Mouse (Mus musculus) heart, postnatal 0 days (tissue): Measurements from ENCODE around the gene Rfx1.

ENCODE experiments used
- CTCF ChIP-seq: IDR thresholded peaks from 2 replicates; pipeline ENCODE4 v1.5.1; 2016; ENCODE audit warnings: antibody characterized with exemption, control low read depth, low read depth
- EP300 ChIP-seq: IDR thresholded peaks from 2 replicates; pipeline ENCODE4 v1.6.1; 2016; ENCODE audit warnings: antibody characterized with exemption, low read depth

DNA sequence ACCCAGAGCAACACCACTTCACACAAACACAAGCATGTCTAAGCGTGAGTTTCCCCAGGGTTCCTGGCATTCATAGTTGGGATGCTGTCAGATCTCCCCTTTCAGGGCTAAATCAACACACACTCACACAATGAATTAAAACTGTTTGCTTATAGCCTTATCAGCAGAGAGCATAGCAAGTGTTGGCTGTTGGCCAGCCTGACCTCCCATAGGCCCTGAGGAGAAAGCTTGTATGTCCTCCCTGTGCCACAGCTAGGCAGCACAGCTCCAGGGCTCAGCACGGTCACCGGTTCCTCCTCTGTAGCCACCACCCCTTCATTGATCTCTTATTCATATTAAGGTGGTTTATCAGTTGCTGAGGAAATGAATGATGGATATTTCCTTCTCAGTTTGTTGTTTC lies 13.9 kb upstream of the Rfx1 start:
- no peak for TF ChIP-seq EP300
- no peak for TF ChIP-seq CTCF
